Mouse (Mus musculus) limb, embryonic 14.5 days (tissue): ENCODE data around the gene Rnf220. TPM values are rescaled to one million over a fixed set of nuclear protein-coding genes. Genes with fewer than 3 reads are reported as not detected.

Experiments used
- ATAC-seq: fragments of 200-750 bp; cut with Nextera tagmentation; 2 replicates; pipeline ENCODE4 v1.8.0; 2017; ENCODE audit warnings: low read depth, moderate number of reproducible peaks, moderate TSS enrichment; ENCODE audit not compliant: low FRiP score
- DNase-seq: peaks from one replicate; pipeline ENCODE4 v3.0.0-alpha.2; 2015; ENCODE audit warnings: low spot score
- H3K27ac ChIP-seq: fragments of 300-500 bp; sonication (generic); replicated peaks from 2 replicates; pipeline ENCODE4 v1.5.1; 2014; ENCODE audit warnings: low read depth, mild to moderate bottlenecking, low read length, moderate library complexity, mixed read lengths
- H3K27me3 ChIP-seq: fragments of 300-500 bp; sonication (generic); 2 replicates; pipeline ENCODE4 v1.6.1; 2014; ENCODE audit warnings: low read length, mixed read lengths; ENCODE audit not compliant: control insufficient read depth, insufficient read depth
- H3K36me3 ChIP-seq: fragments of 300-500 bp; sonication (generic); 2 replicates; pipeline ENCODE4 v1.6.1; 2014; ENCODE audit warnings: mild to moderate bottlenecking, low read length, moderate library complexity, mixed read lengths; ENCODE audit not compliant: control insufficient read depth, insufficient read depth
- H3K4me1 ChIP-seq: fragments of 300-500 bp; sonication (generic); 2 replicates; pipeline ENCODE4 v1.6.1; 2014; ENCODE audit warnings: antibody characterized with exemption, low read length, mixed read lengths; ENCODE audit not compliant: control insufficient read depth, insufficient read depth
- H3K4me2 ChIP-seq: fragments of 300-500 bp; sonication (generic); replicated peaks from 2 replicates; pipeline ENCODE4 v1.6.1; 2014; ENCODE audit warnings: low read depth, mild to moderate bottlenecking, low read length, moderate library complexity; ENCODE audit not compliant: severe bottlenecking
- H3K4me3 ChIP-seq: fragments of 300-500 bp; sonication (generic); replicated peaks from 2 replicates; pipeline ENCODE4 v1.5.1; 2014; ENCODE audit warnings: low read length
- H3K9ac ChIP-seq: fragments of 300-500 bp; sonication (generic); 2 replicates; pipeline ENCODE4 v1.6.1; 2014; ENCODE audit warnings: mild to moderate bottlenecking, low read depth, low read length, moderate library complexity; ENCODE audit not compliant: severe bottlenecking
- H3K9me3 ChIP-seq: fragments of 300-500 bp; sonication (generic); 2 replicates; pipeline ENCODE4 v1.6.1; 2016; ENCODE audit warnings: low read length; ENCODE audit not compliant: control insufficient read depth
- POLR2A ChIP-seq: fragments of 200-500 bp; IDR thresholded peaks from 2 replicates; pipeline ENCODE4 v1.8.0; 2012; ENCODE audit warnings: inconsistent platforms, mild to moderate bottlenecking, moderate library complexity, borderline replicate concordance; ENCODE audit not compliant: insufficient read depth, insufficient read length; ENCODE audit errors: extremely low read depth
- WGBS: fragments of 180-500 bp; shearing (Covaris S2); extraction: QIAGEN DNeasy Blood & Tissue Kit; methylation state at CpG from one replicate; pipeline ENCODE4 v1.1.7; 2014; 5-methylcytosine and 5-hydroxymethylcytosine counted together
- polyA plus RNA-seq, 2 experiments: library from polyadenylated mRNA; depleted of rRNA in 1 of 2; stranded (reverse) in 1 of 2; unstranded in 1 of 2; fragments of >200 nt; fragmentation: Nextera tagmentation in 1 of 2; extraction: Ambion mirVana in 1 of 2; gene quantifications; 2 replicates each; pipeline versions ENCODE4 v1.2.1 to v1.2.3; 2012 to 2014

Gene Rnf220
- polyA plus RNA-seq, 2 experiments: 72.8 to 126 TPM

DNA sequence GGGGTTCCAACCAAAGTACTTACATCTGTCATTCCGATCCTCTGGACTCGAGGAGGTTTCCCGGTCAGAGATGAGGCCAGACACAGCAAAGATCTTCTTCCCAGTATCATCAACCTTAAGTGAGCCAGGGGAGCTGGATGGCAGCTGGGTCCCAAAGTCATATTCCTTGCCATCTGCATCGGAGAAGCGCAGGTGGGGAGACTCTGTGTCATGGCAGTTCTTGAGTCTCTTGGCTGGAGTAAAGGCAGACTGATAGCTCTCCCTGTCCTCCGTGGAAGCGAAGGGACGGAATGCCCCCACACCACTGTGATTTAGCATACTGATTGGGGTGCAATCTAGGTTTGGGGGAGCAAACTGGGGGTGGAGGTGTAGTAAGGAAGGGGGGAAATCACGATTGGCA is 7.3 kb downstream of the Rnf220 start:
- WGBS: 90% methylated on average over 9 of the region's 9 CpGs
- Histone ChIP-seq H3K4me1 (peaks cover 14% of the 10 kb centered on the region; the same call in 1 of the 2 replicates), H3K36me3 (no peaks in the 10 kb centered on the region)

GRCm38 (mm10) chr4:117487471-117487870 is 9.4 kb downstream of the Rnf220 start:
- Histone ChIP-seq H3K9ac (no peak overlapping the region), H3K27me3 (peaks cover 44% of the 10 kb centered on the region), H3K36me3 (no peaks in the 10 kb centered on the region), H3K4me1 (0 out of 2 replicates have a peak, but pooled peaks cover 8% of the 10 kb centered on the region), H3K9me3 (no peaks in the 10 kb centered on the region), H3K27ac (no peak overlapping the region), H3K4me3 (no peak overlapping the region), H3K4me2 (no peak overlapping the region)
- 54% methylated on average over 6 of the region's 6 CpGs for WGBS
- DNase-seq (no peak), ATAC-seq (no peak)
- no peak for TF ChIP-seq POLR2A

More for the DNA sequence above, 7.3 kb downstream of the Rnf220 start:
- no peak for TF ChIP-seq POLR2A
- Histone ChIP-seq H3K4me3 (no peak overlapping the region), H3K9ac (no peak overlapping the region), H3K9me3 (no peaks in the 10 kb centered on the region), H3K4me2 (no peak overlapping the region), H3K27me3 (peaks cover 43% of the 10 kb centered on the region), H3K27ac (no peak overlapping the region)
- no peak for DNase-seq
- ATAC-seq: no peak

DNA sequence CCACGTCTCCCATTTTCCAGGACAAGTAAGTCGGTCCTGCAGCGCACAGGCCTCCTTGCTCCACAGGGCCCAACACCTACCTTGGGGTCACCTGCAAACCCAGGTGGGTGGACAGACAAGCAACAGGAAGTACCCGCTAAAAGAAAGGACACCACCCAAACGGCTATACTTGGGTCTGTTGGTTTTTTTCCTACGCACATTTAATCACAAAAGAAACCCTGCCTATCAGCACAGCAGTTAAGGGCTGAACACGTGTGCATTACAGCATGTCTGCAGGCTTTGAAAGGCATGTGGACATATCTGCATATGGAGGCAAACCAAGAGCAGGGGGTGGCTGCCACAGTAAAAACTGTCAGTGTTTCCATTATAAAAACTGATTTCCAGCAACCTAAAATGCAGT is 10.7 kb downstream of the Rnf220 start:
- Histone ChIP-seq H3K4me2 (no peak overlapping the region), H3K27ac (no peak overlapping the region), H3K9me3 (no peaks in the 10 kb centered on the region), H3K9ac (no peak overlapping the region), H3K4me1 (0 out of 2 replicates have a peak, but pooled peaks cover 8% of the 10 kb centered on the region), H3K36me3 (no peaks in the 10 kb centered on the region), H3K27me3 (peaks cover 31% of the 10 kb centered on the region), H3K4me3 (no peak overlapping the region)
- DNase-seq (no peak), ATAC-seq (no peak)
- no peak for TF ChIP-seq POLR2A
- WGBS: 53% methylated on average over 7 of the region's 7 CpGs

- H3K27ac ChIP-seq: peak overlapping the region; percentile 19; the same call in 1 of the 2 replicates
- no peaks in the 10 kb centered on the region for H3K36me3 ChIP-seq
- WGBS: 46% methylated on average over 13 of the region's 13 CpGs
- DNase-seq: no peak
- ATAC-seq: no peak; the same call in 1 of the 2 replicates
- H3K9me3 ChIP-seq: no peaks in the 10 kb centered on the region
- no peak for TF ChIP-seq POLR2A
- peak overlapping the region; percentile 38 for H3K4me3 ChIP-seq
- H3K9ac ChIP-seq: peak overlapping the region; percentile 41
- H3K4me1 ChIP-seq: 0 out of 2 replicates have a peak, but pooled peaks cover 8% of the 10 kb centered on the region
- peak overlapping the region; percentile 99 for H3K4me2 ChIP-seq
- H3K27me3 ChIP-seq: peaks cover 23% of the 10 kb centered on the region
Measured at GRCm38 (mm10) chr4:117485045-117485780, 11.6 kb downstream of the Rnf220 start.

DNA sequence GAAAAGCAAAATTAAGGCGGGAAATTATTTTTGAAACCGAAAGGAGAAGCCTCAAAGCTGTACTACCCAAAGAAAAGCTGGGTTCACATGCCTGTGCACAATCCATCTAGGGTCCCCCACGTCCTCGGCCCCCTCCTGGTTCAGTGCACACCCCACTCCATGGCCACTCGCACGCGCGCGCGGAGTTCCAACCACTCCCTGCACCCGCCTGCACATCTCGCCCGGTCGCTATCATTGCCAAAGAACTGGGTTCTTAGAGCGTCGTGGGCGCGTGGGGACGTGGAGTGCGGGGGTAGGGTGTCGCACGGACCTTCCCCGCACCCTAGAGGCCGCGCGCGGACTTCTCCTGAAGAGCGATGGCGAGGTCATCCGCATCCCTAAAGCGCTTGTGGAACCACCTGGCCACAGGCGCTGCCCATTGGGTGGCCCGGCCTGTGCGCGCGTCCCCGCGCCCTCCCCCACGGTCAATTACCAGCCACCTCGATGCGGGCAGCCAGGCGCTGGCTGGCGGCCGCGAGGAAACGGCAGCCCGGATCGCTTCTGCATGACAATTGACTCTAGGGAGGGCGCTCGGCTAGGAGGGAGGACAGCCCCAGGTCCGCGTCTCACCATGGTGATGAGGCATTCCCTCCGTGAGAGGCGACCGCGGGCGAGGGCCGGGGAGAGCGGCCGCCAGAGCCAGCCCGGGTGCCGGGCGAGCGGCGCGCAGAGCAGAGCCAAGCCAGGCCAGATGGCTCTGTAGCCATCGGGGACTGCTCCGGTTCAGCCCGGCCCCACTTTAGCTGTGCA is 12.4 kb downstream of the Rnf220 start:
- 0 out of 2 replicates have a peak, but pooled peaks cover 8% of the 10 kb centered on the region for H3K4me1 ChIP-seq
- under 1% methylated on average over 67 of the region's 69 CpGs for WGBS
- ATAC-seq: peak; percentile 62

More for the DNA sequence above, 12.4 kb downstream of the Rnf220 start:
- peak overlapping the region; percentile 41 for H3K9ac ChIP-seq
- H3K9me3 ChIP-seq: no peaks in the 10 kb centered on the region
- DNase-seq: no peak
- H3K27me3 ChIP-seq: 0 out of 2 replicates have a peak, but pooled peaks cover 15% of the 10 kb centered on the region
- peak overlapping the region; percentile 38 for H3K4me3 ChIP-seq
- TF ChIP-seq POLR2A: no peak
- H3K27ac ChIP-seq: no peak overlapping the region
- peak overlapping the region; percentile 99 for H3K4me2 ChIP-seq
- no peaks in the 10 kb centered on the region for H3K36me3 ChIP-seq
